Mouse (Mus musculus) bone marrow macrophage, adult 2 months (primary cell): ENCODE results near the gene Smbd1.

Experiments
- CTCF ChIP-seq: IDR thresholded peaks from 2 replicates; pipeline ENCODE4 v1.5.1; 2012; ENCODE audit warnings: low read depth, mild to moderate bottlenecking, low read length, moderate library complexity
- POLR2A ChIP-seq: IDR thresholded peaks from 2 replicates; pipeline ENCODE4 v1.6.1; 2012; ENCODE audit warnings: mild to moderate bottlenecking, low read depth, low read length, borderline replicate concordance

GRCm38 (mm10) chr16:32776676-32777075 is 33.6 kb downstream of the Smbd1 start:
- no peak for TF ChIP-seq POLR2A
- TF ChIP-seq CTCF, result no peak
